Mouse (Mus musculus) forebrain, embryonic 15.5 days (tissue): ENCODE measurements at regions not wholly inside any gene's neighbourhood (a gene's known extent, or its start where the extent isn't known, plus 50 kb on each side); places are given as distances from the start of the nearest gene placed in this dataset.

Experiments used
- ATAC-seq: fragments of 200-750 bp; cut with Nextera tagmentation; replicated peaks from 2 replicates; pipeline ENCODE4 v1.8.0; 2017; ENCODE audit warnings: mild to moderate bottlenecking, moderate TSS enrichment, moderate library complexity
- H3K27ac ChIP-seq: fragments of 300-500 bp; sonication (generic); replicated peaks from 2 replicates; pipeline ENCODE4 v1.5.1; 2015; ENCODE audit warnings: mild to moderate bottlenecking, inconsistent platforms
- H3K27me3 ChIP-seq: fragments of 300-500 bp; sonication (generic); 2 replicates; pipeline ENCODE4 v1.6.1; 2015; ENCODE audit warnings: inconsistent platforms
- H3K36me3 ChIP-seq: fragments of 300-500 bp; sonication (generic); 2 replicates; pipeline ENCODE4 v1.6.1; 2015; ENCODE audit warnings: mild to moderate bottlenecking, inconsistent platforms
- H3K4me1 ChIP-seq: fragments of 300-500 bp; sonication (generic); 2 replicates; pipeline ENCODE4 v1.6.1; 2015; ENCODE audit warnings: inconsistent platforms
- H3K4me2 ChIP-seq: fragments of 300-500 bp; sonication (generic); replicated peaks from 2 replicates; pipeline ENCODE4 v1.6.1; 2015; ENCODE audit warnings: mild to moderate bottlenecking, inconsistent platforms
- H3K4me3 ChIP-seq: fragments of 300-500 bp; sonication (generic); 2 replicates; pipeline ENCODE4 v1.5.1; 2015; ENCODE audit warnings: mild to moderate bottlenecking, inconsistent platforms
- H3K9ac ChIP-seq: fragments of 300-500 bp; sonication (generic); replicated peaks from 2 replicates; pipeline ENCODE4 v1.6.1; 2015; ENCODE audit warnings: mild to moderate bottlenecking, inconsistent platforms
- H3K9me3 ChIP-seq: fragments of 300-500 bp; sonication (generic); 2 replicates; pipeline ENCODE4 v1.6.1; 2016; ENCODE audit warnings: inconsistent platforms
- WGBS: fragments of 180-500 bp; shearing (Covaris S2); methylation state at CpG from one replicate; pipeline ENCODE4 v1.1.7; 2015; ENCODE audit warnings: mixed read lengths; 5-methylcytosine and 5-hydroxymethylcytosine counted together

- no peak overlapping the region for H3K27ac ChIP-seq
- ATAC-seq = 0 out of 2 replicates have a peak, but pooled peaks have one; percentile 26
- no peak overlapping the region for H3K9ac ChIP-seq
- no peaks in the 10 kb centered on the region for H3K9me3 ChIP-seq
- H3K36me3 ChIP-seq = no peaks in the 10 kb centered on the region
- H3K4me2 ChIP-seq = no peak overlapping the region
- WGBS = 34% methylated on average over 6 of the region's 6 CpGs
- H3K4me3 ChIP-seq = no peak overlapping the region
- no peaks in the 10 kb centered on the region for H3K27me3 ChIP-seq
- no peaks in the 10 kb centered on the region for H3K4me1 ChIP-seq
Measured at GRCm38 (mm10) chr1:35388181-35388580, 538.4 kb downstream of the Plekhb2 start.

DNA sequence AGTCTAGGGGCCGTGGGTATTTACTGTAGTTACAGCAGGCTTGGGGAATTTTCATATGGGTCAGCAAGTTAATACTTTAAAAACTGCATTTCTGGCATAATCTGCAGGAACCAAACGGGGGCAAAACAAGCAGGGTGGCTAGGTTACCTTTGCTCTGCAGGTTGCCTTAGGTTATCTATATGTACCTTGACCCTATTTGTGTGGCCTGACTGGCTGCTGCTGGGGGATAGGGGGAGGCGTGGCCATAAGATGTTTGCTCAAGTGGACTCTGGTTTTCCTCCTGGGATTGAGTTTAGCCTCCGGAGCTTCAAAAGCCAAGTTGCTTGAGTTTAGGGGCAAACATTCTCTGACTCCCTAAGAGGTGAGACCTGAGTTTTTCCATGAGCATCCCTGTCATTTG, 540.6 kb downstream of the Plekhb2 start:
- H3K9ac ChIP-seq = no peak overlapping the region
- ATAC-seq = no peak
- 87% methylated on average over 4 of the region's 4 CpGs for WGBS
- H3K36me3 ChIP-seq = no peaks in the 10 kb centered on the region
- no peak overlapping the region for H3K4me3 ChIP-seq
- no peak overlapping the region for H3K4me2 ChIP-seq
- H3K27me3 ChIP-seq = no peaks in the 10 kb centered on the region
- H3K4me1 ChIP-seq = no peaks in the 10 kb centered on the region
- H3K27ac ChIP-seq = no peak overlapping the region
- H3K9me3 ChIP-seq = no peaks in the 10 kb centered on the region

GRCm38 (mm10) chr1:35390858-35391586, 541.2 kb downstream of the Plekhb2 start:
- Histone ChIP-seq H3K4me1 (no peaks in the 10 kb centered on the region), H3K9ac (no peak overlapping the region), H3K27ac (no peak overlapping the region), H3K27me3 (no peaks in the 10 kb centered on the region), H3K36me3 (no peaks in the 10 kb centered on the region), H3K9me3 (no peaks in the 10 kb centered on the region), H3K4me3 (no peak overlapping the region), H3K4me2 (no peak overlapping the region)
- WGBS = 74% methylated on average over 7 of the region's 7 CpGs
- ATAC-seq = no peak

- Histone ChIP-seq H3K27ac (no peak overlapping the region), H3K27me3 (no peaks in the 10 kb centered on the region), H3K9ac (no peak overlapping the region), H3K9me3 (no peaks in the 10 kb centered on the region), H3K36me3 (no peaks in the 10 kb centered on the region), H3K4me2 (no peak overlapping the region), H3K4me1 (no peaks in the 10 kb centered on the region), H3K4me3 (no peak overlapping the region)
- ATAC-seq = no peak
- WGBS = 51% methylated on average over 6 of the region's 6 CpGs
Measured at GRCm38 (mm10) chr1:35393550-35394118, 543.9 kb downstream of the Plekhb2 start.

DNA sequence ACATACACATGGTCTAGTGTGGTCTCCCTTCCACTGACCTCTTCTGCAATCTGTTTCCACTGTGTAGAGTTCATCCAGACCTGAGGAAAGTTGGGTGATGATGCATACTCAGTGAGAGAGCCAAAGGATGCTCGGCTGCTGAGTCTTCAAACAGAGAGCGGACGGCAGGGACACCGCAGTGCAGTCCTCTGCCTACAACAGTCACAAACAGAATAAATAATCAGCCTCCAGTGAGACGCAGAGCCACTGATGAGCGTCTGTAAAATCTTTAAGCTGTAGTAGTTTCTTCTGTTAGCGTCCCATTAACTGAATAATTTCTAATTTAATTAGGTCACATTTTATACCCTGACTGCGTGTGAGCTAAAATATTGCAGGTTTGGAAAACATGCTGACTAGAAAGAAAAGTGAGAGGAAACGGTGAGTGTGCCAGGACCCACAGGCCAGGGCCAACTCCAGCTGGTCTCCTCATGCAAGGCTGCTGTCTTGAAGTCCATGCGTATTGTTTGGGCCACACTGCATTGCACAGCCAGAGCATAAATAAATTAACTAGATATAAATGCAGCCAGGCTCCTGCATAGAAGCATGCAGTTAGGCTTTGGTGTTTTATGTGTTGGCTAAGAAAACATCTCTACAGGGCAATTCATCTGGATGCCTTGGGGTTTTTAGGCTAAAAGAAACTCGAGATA, 551.0 kb downstream of the Plekhb2 start:
- H3K4me1 ChIP-seq = peaks cover 4% of the 10 kb centered on the region; the same call in 1 of the 2 replicates
- H3K9me3 ChIP-seq = no peaks in the 10 kb centered on the region
- no peak overlapping the region for H3K9ac ChIP-seq
- H3K27ac ChIP-seq = no peak overlapping the region
- no peak overlapping the region for H3K4me3 ChIP-seq
- WGBS = 63% methylated on average over 11 of the region's 11 CpGs
- no peaks in the 10 kb centered on the region for H3K27me3 ChIP-seq
- ATAC-seq = no peak; the same call in 1 of the 2 replicates
- no peaks in the 10 kb centered on the region for H3K36me3 ChIP-seq
- no peak overlapping the region for H3K4me2 ChIP-seq

GRCm38 (mm10) chr1:35402995-35403394, 553.2 kb downstream of the Plekhb2 start:
- H3K4me1 ChIP-seq = peaks cover 4% of the 10 kb centered on the region; the same call in 1 of the 2 replicates
- no peak overlapping the region for H3K4me3 ChIP-seq
- no peaks in the 10 kb centered on the region for H3K9me3 ChIP-seq
- no peak overlapping the region for H3K27ac ChIP-seq
- WGBS = 75% methylated on average over 4 of the region's 4 CpGs
- no peak overlapping the region for H3K4me2 ChIP-seq
- H3K27me3 ChIP-seq = no peaks in the 10 kb centered on the region
- H3K36me3 ChIP-seq = no peaks in the 10 kb centered on the region
- H3K9ac ChIP-seq = no peak overlapping the region
- no peak for ATAC-seq

DNA sequence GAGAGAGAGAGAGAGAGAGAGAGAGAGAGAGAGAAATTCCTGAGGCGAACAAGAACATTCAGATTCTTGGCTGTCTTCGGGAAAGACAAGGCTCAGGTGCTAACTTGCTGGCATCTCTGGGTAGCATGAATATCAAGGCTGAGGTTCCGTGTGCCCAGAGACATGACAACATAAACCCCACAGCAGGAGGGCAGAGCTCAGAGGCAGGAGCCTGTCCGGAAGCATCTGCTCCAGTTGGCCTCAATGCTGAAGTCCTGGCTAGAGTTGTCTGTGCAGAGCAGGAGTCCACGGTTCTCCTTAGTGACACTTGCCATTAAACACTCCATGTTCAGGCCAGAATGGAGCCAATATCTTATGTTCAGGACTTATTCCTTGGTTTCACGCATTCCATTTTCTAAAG, 555.6 kb downstream of the Plekhb2 start:
- H3K36me3 ChIP-seq = no peaks in the 10 kb centered on the region
- peaks cover 4% of the 10 kb centered on the region; the same call in 1 of the 2 replicates for H3K4me1 ChIP-seq
- no peak overlapping the region for H3K4me3 ChIP-seq
- ATAC-seq = no peak
- H3K4me2 ChIP-seq = no peak overlapping the region
- no peaks in the 10 kb centered on the region for H3K27me3 ChIP-seq
- H3K9me3 ChIP-seq = no peaks in the 10 kb centered on the region
- no peak overlapping the region for H3K27ac ChIP-seq
- 81% methylated on average over 6 of the region's 6 CpGs for WGBS
- no peak overlapping the region for H3K9ac ChIP-seq

- Histone ChIP-seq H3K9ac (no peak overlapping the region), H3K4me3 (no peak overlapping the region), H3K27ac (no peak overlapping the region), H3K27me3 (no peaks in the 10 kb centered on the region), H3K9me3 (no peaks in the 10 kb centered on the region), H3K4me2 (no peak overlapping the region), H3K36me3 (no peaks in the 10 kb centered on the region), H3K4me1 (0 out of 2 replicates have a peak, but pooled peaks cover 5% of the 10 kb centered on the region)
- no peak for ATAC-seq
- WGBS = 57% methylated on average over 1 of the region's 1 CpGs
Measured at GRCm38 (mm10) chr1:35415646-35416045, 565.9 kb downstream of the Plekhb2 start.

DNA sequence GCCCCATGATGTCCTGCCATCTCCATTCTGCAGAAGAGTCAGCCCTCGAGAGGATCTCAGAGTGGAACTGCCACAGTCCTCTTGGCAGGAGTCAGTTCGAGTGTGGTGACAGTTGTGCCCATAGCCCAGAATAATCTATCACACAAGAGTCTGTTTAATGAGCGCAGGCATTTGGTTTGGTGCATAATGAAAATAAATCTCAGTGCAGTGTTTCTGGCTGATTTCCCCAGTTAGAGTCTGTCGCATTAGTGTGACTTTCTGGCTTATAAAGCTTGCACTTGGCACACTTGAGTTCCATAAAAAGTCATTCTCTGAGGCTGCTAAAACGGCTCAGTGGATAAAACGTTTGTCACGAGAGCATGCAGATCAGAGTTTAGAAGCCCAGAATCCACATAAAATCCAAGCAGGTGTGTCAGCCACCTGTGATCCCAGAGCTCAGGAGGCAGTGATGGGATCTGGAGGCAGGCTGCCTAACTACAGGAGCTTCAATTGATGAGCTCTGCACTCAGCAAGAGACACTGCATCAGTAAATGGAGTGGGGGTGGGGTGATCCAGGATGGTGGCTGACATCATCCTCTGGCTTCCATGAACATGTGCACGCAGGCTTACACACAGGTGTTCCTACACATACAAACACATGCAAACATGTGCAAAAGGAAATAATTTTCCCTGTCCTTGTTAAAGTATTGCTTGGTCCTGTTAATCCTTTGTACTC, 578.5 kb downstream of the Plekhb2 start:
- Histone ChIP-seq H3K4me1 (no peaks in the 10 kb centered on the region; the same call in 1 of the 2 replicates), H3K9ac (no peak overlapping the region), H3K9me3 (0 out of 2 replicates have a peak, but pooled peaks cover 5% of the 10 kb centered on the region), H3K4me3 (no peak overlapping the region), H3K27me3 (no peaks in the 10 kb centered on the region), H3K27ac (peak overlapping the region; percentile 39; the same call in 1 of the 2 replicates), H3K4me2 (no peak overlapping the region), H3K36me3 (no peaks in the 10 kb centered on the region)
- ATAC-seq = 0 out of 2 replicates have a peak, but pooled peaks have one; percentile 26
- WGBS = 70% methylated on average over 8 of the region's 8 CpGs

GRCm38 (mm10) chr1:35429471-35429870, 579.7 kb downstream of the Plekhb2 start:
- WGBS = 87% methylated on average over 1 of the region's 1 CpGs
- no peak for ATAC-seq
- no peak overlapping the region for H3K4me3 ChIP-seq
- H3K36me3 ChIP-seq = no peaks in the 10 kb centered on the region
- no peak overlapping the region for H3K9ac ChIP-seq
- H3K9me3 ChIP-seq = 0 out of 2 replicates have a peak, but pooled peaks cover 5% of the 10 kb centered on the region
- no peak overlapping the region for H3K27ac ChIP-seq
- H3K4me2 ChIP-seq = no peak overlapping the region
- H3K27me3 ChIP-seq = no peaks in the 10 kb centered on the region
- H3K4me1 ChIP-seq = no peaks in the 10 kb centered on the region; the same call in 1 of the 2 replicates

- no peak for ATAC-seq
- 0 out of 2 replicates have a peak, but pooled peaks cover 3% of the 10 kb centered on the region for H3K9me3 ChIP-seq
- H3K4me1 ChIP-seq = no peaks in the 10 kb centered on the region
- H3K36me3 ChIP-seq = no peaks in the 10 kb centered on the region
- no peak overlapping the region for H3K4me2 ChIP-seq
- no peak overlapping the region for H3K27ac ChIP-seq
- H3K9ac ChIP-seq = no peak overlapping the region
- 71% methylated on average over 3 of the region's 3 CpGs for WGBS
- no peak overlapping the region for H3K4me3 ChIP-seq
- H3K27me3 ChIP-seq = no peaks in the 10 kb centered on the region
Measured at GRCm38 (mm10) chr1:35435721-35436120, 585.9 kb downstream of the Plekhb2 start.

GRCm38 (mm10) chr1:35447345-35447744, 597.6 kb downstream of the Plekhb2 start:
- H3K9me3 ChIP-seq = no peaks in the 10 kb centered on the region
- no peak overlapping the region for H3K9ac ChIP-seq
- H3K4me2 ChIP-seq = no peak overlapping the region
- H3K27me3 ChIP-seq = no peaks in the 10 kb centered on the region
- H3K4me1 ChIP-seq = no peaks in the 10 kb centered on the region
- H3K36me3 ChIP-seq = no peaks in the 10 kb centered on the region
- no peak overlapping the region for H3K4me3 ChIP-seq
- no peak for ATAC-seq
- no peak overlapping the region for H3K27ac ChIP-seq
